Mouse (Mus musculus): ENCODE measurements around the gene Lce1a2. TPM values are rescaled to one million over a fixed set of nuclear protein-coding genes. Genes with fewer than 3 reads are reported as not detected.
"Not testable (repeated sequence)": the region's sequence is repeated elsewhere in the genome, so short reads cannot be mapped to it uniquely, and the experiment has no call there.

The Lce1a2 gene
- not detected for total RNA-seq (2022)

DNA sequence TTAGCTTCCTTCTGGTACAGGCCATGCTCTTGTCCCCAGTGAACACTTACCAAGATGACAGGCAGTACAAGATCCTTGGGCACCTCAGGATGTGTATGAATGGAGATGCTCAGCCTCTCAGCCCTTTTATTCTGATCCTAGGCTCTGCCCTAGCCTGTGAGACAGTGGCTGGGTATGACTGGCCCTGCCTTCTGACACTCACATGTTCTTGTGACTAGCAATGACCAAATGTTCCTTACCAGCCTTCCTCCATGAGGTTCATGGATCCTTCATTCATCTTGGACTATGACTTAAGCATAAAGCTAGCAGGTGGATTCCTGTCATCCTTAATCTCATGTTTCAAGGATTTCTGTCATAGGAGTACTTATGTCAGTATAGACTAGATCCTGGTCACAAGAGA is at the start of gene Lce1a2:
Lce1a2 (minus strand) TSS at position 101 of the 400 bp plus-strand sequence.
- no peak for DNase-seq (ENCODE audit: low spot score)

DNA sequence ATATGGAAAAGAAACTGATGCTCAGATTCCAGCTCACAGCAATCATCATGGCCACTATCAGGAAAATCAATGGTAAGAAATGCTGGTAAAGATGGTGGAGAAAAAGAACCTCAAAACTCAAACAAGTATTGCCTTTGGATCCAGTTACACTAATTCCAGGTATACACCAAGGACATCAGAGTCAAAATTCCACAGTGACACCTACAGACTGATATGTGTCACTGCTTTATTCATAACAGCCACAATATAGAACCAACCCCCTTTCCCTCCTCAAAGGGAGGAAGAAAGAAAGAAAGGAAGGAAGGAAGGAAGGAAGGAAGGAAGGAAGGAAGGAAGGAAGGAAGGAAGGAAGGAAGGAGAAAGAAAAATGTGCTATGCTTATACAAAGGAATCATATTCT is 45.0 kb upstream of the Lce1a2 start:
- no peak for DNase-seq (ENCODE audit: low spot score)

DNA sequence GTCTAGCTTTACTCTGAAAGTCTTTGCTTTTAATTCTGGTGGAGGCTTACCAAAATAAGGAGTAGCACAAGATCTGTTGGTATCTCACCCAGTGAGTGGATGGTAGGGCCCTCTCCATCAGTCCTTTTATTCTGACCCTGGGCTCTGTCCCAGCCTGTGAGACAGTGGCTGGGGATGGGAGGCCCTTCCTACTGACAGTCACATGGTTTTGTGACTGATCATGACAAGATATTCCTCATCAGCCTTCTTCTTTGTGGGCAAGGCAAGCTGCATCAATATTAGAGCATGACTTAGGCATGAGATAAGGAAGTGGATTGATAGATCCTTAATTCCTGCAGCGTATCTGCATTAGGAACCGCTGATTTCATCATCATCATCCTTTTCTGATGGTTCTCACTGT is 38.9 kb upstream of the Lce1a2 start, which contains the start of gene Lce1e:
Lce1e (minus strand) TSS at position 101 of the 400 bp plus-strand sequence.
- DNase-seq (ENCODE audit: low spot score): no peak

DNA sequence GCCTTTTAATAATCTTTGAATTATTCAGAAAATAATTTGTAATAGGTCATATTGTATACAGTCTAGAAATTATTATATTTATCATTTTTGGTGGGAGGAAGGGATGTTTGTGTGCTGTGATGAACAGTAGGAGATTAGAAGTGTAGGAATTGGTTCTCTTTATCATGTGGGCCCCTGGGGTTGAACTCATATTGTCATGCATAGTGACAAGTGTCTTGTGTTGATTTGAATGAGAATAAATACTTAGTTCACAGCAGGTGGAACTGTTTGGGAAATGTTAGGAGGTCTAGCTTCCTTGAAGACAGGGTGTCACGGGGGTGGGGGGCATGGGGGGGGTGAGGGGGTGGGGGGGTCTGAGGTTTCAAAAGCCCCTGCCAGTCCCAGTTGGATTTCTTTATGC is 24.5 kb upstream of the Lce1a2 start:
- no peak for DNase-seq (ENCODE audit: low spot score)

DNA sequence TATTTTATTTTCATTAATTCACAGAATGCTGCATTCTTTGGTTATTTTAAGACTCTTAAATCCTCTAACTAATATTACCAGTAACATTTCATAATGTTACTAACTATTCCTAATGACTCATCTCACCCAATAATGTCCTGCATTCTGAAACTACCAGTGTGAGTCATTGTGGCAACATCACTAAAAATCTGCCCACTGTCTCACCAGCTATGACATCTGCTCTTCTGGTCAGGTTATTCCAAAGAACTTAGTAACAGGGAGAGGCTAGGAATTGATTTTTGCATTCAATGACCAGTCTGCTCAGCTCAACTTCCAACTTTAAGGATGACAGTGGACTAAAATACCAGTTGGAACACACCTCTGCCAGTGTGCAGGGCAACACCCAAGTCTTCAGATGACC is 21.6 kb upstream of the Lce1a2 start:
- no peak for DNase-seq (ENCODE audit: low spot score)

DNA sequence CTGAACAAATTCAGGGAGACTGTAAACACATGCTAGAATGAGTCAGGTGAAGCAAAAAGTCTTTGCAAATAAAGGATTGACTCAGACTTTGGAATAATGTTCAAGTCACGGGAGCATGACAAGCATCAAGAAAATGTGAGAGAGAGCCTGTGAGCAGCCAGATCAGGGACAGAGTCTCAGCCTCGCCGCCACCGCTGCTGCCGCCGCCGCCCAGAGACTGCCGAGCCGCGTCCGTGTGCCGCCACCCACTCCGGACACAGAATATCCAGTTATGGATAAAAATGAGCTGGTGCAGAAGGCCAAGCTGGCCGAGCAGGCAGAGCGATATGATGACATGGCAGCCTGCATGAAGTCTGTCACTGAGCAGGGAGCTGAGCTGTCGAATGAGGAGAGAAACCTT is 19.0 kb upstream of the Lce1a2 start:
- not testable (repeated sequence) for DNase-seq (ENCODE audit: low spot score)

DNA sequence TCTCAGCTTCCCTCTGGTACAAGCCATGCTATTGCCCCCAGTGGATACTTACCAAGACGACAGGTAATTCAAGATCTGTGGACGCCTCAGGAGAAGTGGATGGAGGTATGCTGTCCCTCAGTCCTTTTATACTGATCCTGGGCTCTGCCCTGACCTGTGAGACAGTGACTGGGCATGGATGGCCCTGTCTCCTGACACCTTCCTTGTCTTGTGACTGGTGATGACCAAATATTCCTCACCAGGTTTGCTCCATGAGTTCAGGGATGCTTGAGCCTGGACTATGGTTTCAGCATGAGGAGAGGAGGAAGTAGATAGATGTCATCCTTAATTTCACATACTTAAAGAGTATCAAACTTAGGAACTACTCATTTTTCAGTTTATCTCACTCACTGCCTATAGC is 17.0 kb upstream of the Lce1a2 start, which contains the start of gene Lce1d:
Lce1d (minus strand) TSS at position 101 of the 400 bp plus-strand sequence.
- DNase-seq (ENCODE audit: low spot score): no peak

DNA sequence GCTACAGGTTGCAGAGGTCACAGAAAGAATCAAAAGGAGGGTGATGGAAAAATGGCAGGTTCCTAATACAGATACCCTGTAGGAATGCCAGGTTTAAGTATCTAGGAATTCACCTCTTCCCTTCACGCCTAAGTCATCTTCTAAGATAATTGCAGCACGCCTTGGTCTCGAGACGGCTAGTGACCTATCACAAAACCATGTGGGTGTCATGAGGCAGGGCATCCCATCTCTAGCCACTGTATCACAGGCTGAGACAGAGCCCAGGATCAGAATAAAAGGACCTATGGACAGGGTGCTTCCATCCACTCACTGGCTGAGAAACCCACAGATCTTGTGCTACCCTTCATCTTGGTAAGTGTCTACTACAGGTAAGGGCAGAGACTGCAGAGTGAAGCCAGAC is 8.8 kb upstream of the Lce1a2 start, which contains the start of gene Lce1c:
Lce1c (plus strand) TSS at position 301 of the 400 bp plus-strand sequence.
- no peak for DNase-seq (ENCODE audit: low spot score)

DNA sequence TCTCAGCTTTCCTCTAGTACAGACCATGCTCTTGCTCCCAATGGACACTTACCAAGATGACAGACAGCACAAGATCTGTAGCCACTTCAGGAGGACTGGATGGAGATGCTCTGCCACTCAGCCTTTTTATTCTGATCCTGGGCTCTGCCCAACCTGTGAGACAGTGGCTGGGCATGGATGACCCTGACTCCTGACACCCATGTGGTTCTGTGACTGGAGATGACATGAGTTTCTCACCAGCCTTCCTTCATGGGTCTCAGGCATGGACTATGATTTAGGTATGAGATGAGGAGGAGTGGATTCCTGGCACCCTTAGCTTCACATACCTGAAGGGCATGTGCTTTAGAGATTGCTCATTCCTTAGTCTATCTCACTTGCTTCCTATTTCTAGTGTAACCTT is 13.3 kb downstream of the Lce1a2 start, which contains the start of gene Lce1b:
Lce1b (minus strand) TSS at position 101 of the 400 bp plus-strand sequence.
- no peak for DNase-seq (ENCODE audit: low spot score)

DNA sequence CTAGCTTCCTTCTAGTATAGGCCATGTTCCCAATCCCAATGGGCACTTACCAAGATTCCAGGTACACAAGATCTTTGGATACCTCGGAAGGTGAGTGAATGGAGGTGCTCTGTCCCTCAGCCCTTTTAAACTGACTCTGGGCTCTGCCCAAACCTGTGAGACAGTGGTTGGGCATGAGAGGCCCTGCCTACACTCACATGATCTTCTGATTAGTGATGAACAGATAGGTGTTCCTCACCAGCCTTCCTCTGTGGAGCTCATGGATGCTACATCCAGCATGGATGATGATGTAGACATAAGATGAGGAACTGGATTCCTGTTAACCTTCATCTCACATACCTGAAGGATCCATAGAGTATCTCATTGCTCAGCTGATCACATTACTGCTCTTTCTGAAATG is 21.9 kb downstream of the Lce1a2 start, which contains the start of gene Lce1a1:
Lce1a1 (minus strand) TSS at position 101 of the 400 bp plus-strand sequence.
- DNase-seq (ENCODE audit: low spot score): no peak

DNA sequence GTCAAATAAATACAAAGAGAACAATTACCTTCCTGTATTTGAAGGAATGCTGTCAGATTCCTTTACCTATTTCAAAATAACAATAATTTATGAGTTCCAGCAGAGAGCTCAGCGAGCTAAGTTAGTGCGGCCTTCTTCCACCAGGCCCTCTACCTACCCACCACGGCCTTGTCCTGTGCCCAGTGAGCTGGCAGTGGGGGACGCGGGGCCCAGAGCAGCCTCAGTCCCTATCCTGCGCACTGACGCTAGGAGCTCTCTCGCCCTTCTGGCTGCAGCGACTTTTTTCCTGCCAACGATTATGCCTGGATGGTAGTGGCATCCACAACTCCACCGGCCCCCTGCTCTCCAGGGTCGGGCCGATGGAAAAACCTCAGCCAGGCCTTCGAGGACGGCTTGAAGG is 30.3 kb downstream of the Lce1a2 start:
- DNase-seq (ENCODE audit: low spot score): no peak

DNA sequence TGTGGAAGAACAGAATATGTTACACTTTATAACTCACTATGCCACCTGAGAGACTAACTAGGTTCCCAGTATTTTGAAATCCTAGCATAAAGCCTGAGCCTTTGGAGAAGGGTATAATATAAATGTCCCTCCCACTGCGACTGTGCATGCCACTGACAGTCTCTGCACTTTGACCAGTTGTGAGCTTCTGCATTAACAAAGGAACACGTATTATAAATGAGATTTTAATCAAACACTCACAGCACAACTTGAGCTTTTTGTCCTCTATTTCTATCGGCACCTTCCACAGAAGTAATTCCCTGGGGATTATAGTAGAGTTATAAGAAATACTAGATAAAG is 31.5 kb downstream of the Lce1a2 start:
- DNase-seq (ENCODE audit: low spot score): no peak

DNA sequence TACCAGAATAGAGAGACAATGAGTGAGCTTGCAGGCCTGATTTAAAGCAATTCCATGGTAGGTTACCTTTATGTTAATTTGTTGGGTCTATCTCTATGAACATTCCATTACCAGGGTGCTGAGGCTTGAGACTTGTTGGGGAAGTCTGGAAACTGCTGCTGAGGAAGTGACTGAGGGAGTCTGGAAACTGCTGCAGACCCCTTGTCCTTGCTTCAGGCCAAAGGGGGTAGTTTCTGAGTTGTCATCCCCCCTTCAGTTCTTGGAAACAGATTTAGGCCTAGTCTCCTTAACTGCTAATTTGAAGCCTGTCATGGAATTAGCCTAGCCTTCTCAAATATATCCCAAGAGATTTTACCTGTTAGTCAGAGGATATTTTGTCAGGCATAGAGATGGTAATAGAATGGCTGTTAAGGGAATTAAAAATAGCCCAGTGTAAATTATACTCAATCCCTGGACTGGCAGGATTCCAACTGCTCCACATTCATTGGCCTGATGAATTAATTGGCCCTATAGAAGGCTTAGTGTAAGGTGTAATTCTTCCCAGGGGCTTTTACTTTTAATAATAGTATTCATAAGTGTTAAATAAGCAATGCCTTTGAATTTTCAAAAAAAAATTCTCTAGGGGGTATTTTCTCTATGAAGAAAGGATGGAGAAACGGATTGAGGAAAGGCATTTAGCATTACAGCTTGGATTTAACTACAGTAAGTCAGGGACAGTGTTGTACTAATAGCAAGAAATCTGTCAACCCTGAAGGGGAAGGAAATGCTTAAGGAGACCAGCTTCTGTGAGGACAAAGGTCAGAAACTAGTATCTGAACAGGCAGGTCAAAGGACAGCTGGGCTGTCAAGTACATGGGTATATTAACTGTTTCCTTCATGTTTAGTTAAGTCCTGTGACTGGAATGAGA is 32.1 kb downstream of the Lce1a2 start:
- DNase-seq (ENCODE audit: low spot score): no peak

DNA sequence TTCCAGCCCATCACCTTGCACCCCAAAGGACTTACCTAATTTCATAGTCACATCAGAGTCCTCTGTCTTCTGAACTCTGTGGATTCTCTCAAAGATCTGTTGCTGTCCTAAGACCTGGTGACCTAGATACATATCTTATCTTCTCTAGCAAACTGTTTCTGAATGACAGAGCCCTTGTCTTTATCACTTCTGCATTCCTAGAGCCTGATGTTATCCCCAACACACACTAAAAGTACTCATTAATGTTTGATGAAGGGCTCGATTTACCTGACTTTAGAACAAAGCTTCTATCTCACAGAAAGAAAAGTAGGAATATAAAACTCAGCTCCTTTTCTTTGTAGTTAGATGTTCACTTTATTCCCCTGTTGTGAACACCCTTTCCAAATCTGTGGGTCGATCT is 48.6 kb downstream of the Lce1a2 start, which contains the start of gene Lce6a:
Lce6a (minus strand) TSS at position 101 of the 400 bp plus-strand sequence.
- no peak for DNase-seq (ENCODE audit: low spot score)

Other genes starting within 250 kb of the Lce1a2 start
- gene Gm9774, start 240.9 kb downstream of the Lce1a2 start, total RNA-seq (2022): 1 to 10 TPM in 3 of 4 experiments, not detected in 1; 1.4 to 3.1 (median 2.9) TPM
- not detected for gene Sprr2k, start 237.7 kb downstream of the Lce1a2 start, total RNA-seq (2022)
- gene Sprr1b, start 231.5 kb downstream of the Lce1a2 start, total RNA-seq (2022): not detected
- gene Sprr3, start 211.6 kb downstream of the Lce1a2 start, total RNA-seq (2022): not detected
- gene Sprr1a, start 184.4 kb downstream of the Lce1a2 start, total RNA-seq (2022): under 1 TPM in 3 of 4 experiments, not detected in 1; 0.35 to 0.69 (median 0.41) TPM
- gene Sprr4, start 169.8 kb downstream of the Lce1a2 start, total RNA-seq (2022): not detected
- gene 2310046K23Rik, start 135.8 kb downstream of the Lce1a2 start, total RNA-seq (2022): not detected
- gene Ivl, start 96.6 kb downstream of the Lce1a2 start, total RNA-seq (2022): not detected
- not detected for gene Smcp, start 81.3 kb downstream of the Lce1a2 start, total RNA-seq (2022)
- gene 2210017I01Rik, start 62.8 kb downstream of the Lce1a2 start, total RNA-seq (2022): not detected
- not detected for gene Lce6a, start 48.7 kb downstream of the Lce1a2 start, total RNA-seq (2022)
- not detected for gene Lce1a1, start 22.0 kb downstream of the Lce1a2 start, total RNA-seq (2022)
- not detected for gene Lce1b, start 13.4 kb downstream of the Lce1a2 start, total RNA-seq (2022)
- not detected for gene Lce1c, start 8.9 kb upstream of the Lce1a2 start, total RNA-seq (2022)
- gene Lce1d, start 16.9 kb upstream of the Lce1a2 start, total RNA-seq (2022): not detected
- gene Lce1e, start 38.8 kb upstream of the Lce1a2 start, total RNA-seq (2022): not detected
- not detected for gene Lce1f, start 50.0 kb upstream of the Lce1a2 start, total RNA-seq (2022)
- gene Gm38119, start 68.8 kb upstream of the Lce1a2 start, total RNA-seq (2022): not detected
- not detected for gene Lce1g, start 82.0 kb upstream of the Lce1a2 start, total RNA-seq (2022)
- gene Lce1h, start 94.8 kb upstream of the Lce1a2 start, total RNA-seq (2022): not detected
- gene Lce1i, start 108.6 kb upstream of the Lce1a2 start, total RNA-seq (2022): not detected
- gene Lce1j, start 120.2 kb upstream of the Lce1a2 start, total RNA-seq (2022): not detected
- gene Lce1k, start 137.6 kb upstream of the Lce1a2 start, total RNA-seq (2022): not detected
- not detected for gene Kprp, start 156.9 kb upstream of the Lce1a2 start, total RNA-seq (2022)
- not detected for gene Lce1l, start 181.0 kb upstream of the Lce1a2 start, total RNA-seq (2022)
- gene 2310050C09Rik, start 199.9 kb upstream of the Lce1a2 start, total RNA-seq (2022): not detected